Mouse (Mus musculus): ENCODE data around the gene Nxn. TPM values are rescaled to one million over a fixed set of nuclear protein-coding genes. Genes with fewer than 3 reads are reported as not detected.

Nxn gene
- polyA plus RNA-seq, 1 experiment from 2014 or later = 2.6 TPM

GRCm38 (mm10) chr11:76328522-76329290 is 70.2 kb downstream of the Nxn start:
- H3K27me3 ChIP-seq (ENCODE audit: insufficient read depth, low read length) = no peaks in the 10 kb centered on the region
- WGBS (ENCODE audit: insufficient replicate concordance) = 45% methylated on average over 2 of the region's 2 CpGs
- H3K4me2 ChIP-seq (ENCODE audit: low read depth, low read length) = 0 out of 2 replicates have a peak overlapping the region, but pooled peaks have one; percentile 4
- H3K4me3 ChIP-seq (ENCODE audit: low read depth, low read length) = no peak overlapping the region
- no peak for ATAC-seq
- no peaks in the 10 kb centered on the region for H3K9me3 ChIP-seq (ENCODE audit: low read length)
- H3K36me3 ChIP-seq (replicated peaks; ENCODE audit: insufficient read depth, low read length) = no peaks in the 10 kb centered on the region
- H3K4me1 ChIP-seq (ENCODE audit: insufficient read depth) = peaks cover 6% of the 10 kb centered on the region; the same call in 1 of the 2 replicates
- DNase-seq = no peak
- no peak overlapping the region; the same call in 1 of the 2 replicates for H3K27ac ChIP-seq (ENCODE audit: low read depth)
- no peak for TF ChIP-seq EP300 (IDR thresholded peaks at IDR 0.05; ENCODE audit: low read depth)
- TF ChIP-seq CTCF (IDR thresholded peaks at IDR 0.05; ENCODE audit: low read depth) = no peak
- no peak overlapping the region for H3K9ac ChIP-seq (replicated peaks)

DNA sequence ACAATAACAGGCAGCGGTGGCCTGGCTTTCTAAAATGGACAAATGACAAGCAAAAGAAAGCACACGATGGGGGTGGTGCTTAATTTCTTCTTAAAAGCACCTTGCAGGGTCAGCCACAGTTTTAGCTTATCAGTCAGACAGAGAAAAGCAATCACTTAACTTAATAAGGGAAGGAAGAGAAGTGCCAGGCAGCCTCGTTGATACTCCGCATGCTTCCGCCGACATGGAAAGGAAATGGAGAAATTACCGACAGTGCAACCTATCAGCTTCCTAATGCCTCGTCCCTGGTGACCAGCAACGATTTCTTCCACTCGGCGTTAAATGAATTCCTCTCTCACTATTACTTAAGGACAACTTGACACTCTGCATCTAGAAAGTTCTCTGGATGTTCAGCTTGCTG is 70.9 kb downstream of the Nxn start:
- no peak overlapping the region for H3K9ac ChIP-seq (replicated peaks)
- no peak overlapping the region for H3K4me3 ChIP-seq (ENCODE audit: low read depth, low read length)
- H3K4me2 ChIP-seq (ENCODE audit: low read depth, low read length) = peak overlapping the region; percentile 4
- TF ChIP-seq CTCF (IDR thresholded peaks at IDR 0.05; ENCODE audit: low read depth) (no peak), EP300 (IDR thresholded peaks at IDR 0.05; ENCODE audit: low read depth) (no peak)
- H3K4me1 ChIP-seq (ENCODE audit: insufficient read depth) = peaks cover 6% of the 10 kb centered on the region; the same call in 1 of the 2 replicates
- DNase-seq (no peak), ATAC-seq (no peak)
- H3K9me3 ChIP-seq (ENCODE audit: low read length) = no peaks in the 10 kb centered on the region
- WGBS (ENCODE audit: insufficient replicate concordance) = 20% methylated on average over 11 of the region's 11 CpGs
- no peaks in the 10 kb centered on the region for H3K27me3 ChIP-seq (ENCODE audit: insufficient read depth, low read length)
- H3K27ac ChIP-seq (ENCODE audit: low read depth) = no peak overlapping the region; the same call in 1 of the 2 replicates
- H3K36me3 ChIP-seq (replicated peaks; ENCODE audit: insufficient read depth, low read length) = no peaks in the 10 kb centered on the region

DNA sequence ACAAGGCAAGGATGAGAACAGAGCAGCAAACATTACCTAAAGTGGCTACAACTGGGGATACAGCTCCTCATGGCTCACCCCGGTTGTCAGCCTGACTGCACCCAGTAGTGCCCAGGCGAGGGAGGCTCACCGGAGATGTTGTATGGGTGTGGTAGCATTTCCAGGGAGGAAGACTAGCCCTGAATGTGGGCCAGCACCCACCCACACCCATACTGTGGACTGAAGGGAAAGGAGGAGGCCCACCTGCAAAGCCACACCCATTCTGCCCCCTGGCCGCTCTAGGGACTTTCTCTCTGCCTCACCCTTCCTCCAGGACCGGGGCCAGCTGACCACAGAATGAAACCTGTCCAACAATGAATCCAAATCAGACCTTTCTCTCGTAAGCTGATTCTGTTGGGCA is 72.3 kb downstream of the Nxn start:
- peaks cover 6% of the 10 kb centered on the region; the same call in 1 of the 2 replicates for H3K4me1 ChIP-seq (ENCODE audit: insufficient read depth)
- TF ChIP-seq EP300 (IDR thresholded peaks at IDR 0.05; ENCODE audit: low read depth) (no peak), CTCF (IDR thresholded peaks at IDR 0.05; ENCODE audit: low read depth) (no peak)
- 69% methylated on average over 6 of the region's 6 CpGs for WGBS (ENCODE audit: insufficient replicate concordance)
- no peak overlapping the region for H3K9ac ChIP-seq (replicated peaks)
- H3K4me2 ChIP-seq (ENCODE audit: low read depth, low read length) = no peak overlapping the region
- H3K27me3 ChIP-seq (ENCODE audit: insufficient read depth, low read length) = no peaks in the 10 kb centered on the region
- H3K27ac ChIP-seq (ENCODE audit: low read depth) = no peak overlapping the region
- ATAC-seq (no peak), DNase-seq (no peak)
- H3K9me3 ChIP-seq (ENCODE audit: low read length) = no peaks in the 10 kb centered on the region
- H3K36me3 ChIP-seq (replicated peaks; ENCODE audit: insufficient read depth, low read length) = no peaks in the 10 kb centered on the region
- no peak overlapping the region for H3K4me3 ChIP-seq (ENCODE audit: low read depth, low read length)

GRCm38 (mm10) chr11:76326051-76326450 is 72.9 kb downstream of the Nxn start:
- Histone ChIP-seq H3K9me3 (ENCODE audit: low read length) (no peaks in the 10 kb centered on the region), H3K27me3 (ENCODE audit: insufficient read depth, low read length) (no peaks in the 10 kb centered on the region), H3K4me1 (ENCODE audit: insufficient read depth) (peaks cover 6% of the 10 kb centered on the region; the same call in 1 of the 2 replicates), H3K4me2 (ENCODE audit: low read depth, low read length) (no peak overlapping the region), H3K4me3 (ENCODE audit: low read depth, low read length) (no peak overlapping the region), H3K9ac (replicated peaks) (no peak overlapping the region), H3K27ac (ENCODE audit: low read depth) (no peak overlapping the region), H3K36me3 (replicated peaks; ENCODE audit: insufficient read depth, low read length) (no peaks in the 10 kb centered on the region)
- TF ChIP-seq CTCF (IDR thresholded peaks at IDR 0.05; ENCODE audit: low read depth) (no peak), EP300 (IDR thresholded peaks at IDR 0.05; ENCODE audit: low read depth) (no peak)
- WGBS (ENCODE audit: insufficient replicate concordance) = 89% methylated on average over 2 of the region's 2 CpGs
- ATAC-seq (no peak), DNase-seq (no peak)

- H3K9ac ChIP-seq (replicated peaks) = no peak overlapping the region
- ATAC-seq = no peak
- 82% methylated on average over 9 of the region's 9 CpGs for WGBS (ENCODE audit: insufficient replicate concordance)
- no peak overlapping the region for H3K27ac ChIP-seq (ENCODE audit: low read depth)
- no peak for DNase-seq
- H3K27me3 ChIP-seq (ENCODE audit: insufficient read depth, low read length) = no peaks in the 10 kb centered on the region
- peaks cover 6% of the 10 kb centered on the region; the same call in 1 of the 2 replicates for H3K4me1 ChIP-seq (ENCODE audit: insufficient read depth)
- no peak overlapping the region for H3K4me2 ChIP-seq (ENCODE audit: low read depth, low read length)
- no peaks in the 10 kb centered on the region for H3K9me3 ChIP-seq (ENCODE audit: low read length)
- H3K36me3 ChIP-seq (replicated peaks; ENCODE audit: insufficient read depth, low read length) = no peaks in the 10 kb centered on the region
- no peak overlapping the region for H3K4me3 ChIP-seq (ENCODE audit: low read depth, low read length)
- no peak for TF ChIP-seq EP300 (IDR thresholded peaks at IDR 0.05; ENCODE audit: low read depth)
- TF ChIP-seq CTCF (IDR thresholded peaks at IDR 0.05; ENCODE audit: low read depth) = no peak
These were observed 74.1 kb downstream of the Nxn start for GRCm38 (mm10) chr11:76324801-76325200.

GRCm38 (mm10) chr11:76324207-76324606 is 74.7 kb downstream of the Nxn start:
- peaks cover 6% of the 10 kb centered on the region; the same call in 1 of the 2 replicates for H3K4me1 ChIP-seq (ENCODE audit: insufficient read depth)
- ATAC-seq = no peak
- WGBS (ENCODE audit: insufficient replicate concordance) = 70% methylated on average over 9 of the region's 9 CpGs
- no peak for DNase-seq
- no peak overlapping the region for H3K9ac ChIP-seq (replicated peaks)
- H3K27ac ChIP-seq (ENCODE audit: low read depth) = no peak overlapping the region
- H3K4me3 ChIP-seq (ENCODE audit: low read depth, low read length) = no peak overlapping the region
- no peak overlapping the region for H3K4me2 ChIP-seq (ENCODE audit: low read depth, low read length)
- TF ChIP-seq EP300 (IDR thresholded peaks at IDR 0.05; ENCODE audit: low read depth) = no peak
- no peak for TF ChIP-seq CTCF (IDR thresholded peaks at IDR 0.05; ENCODE audit: low read depth)
- no peaks in the 10 kb centered on the region for H3K36me3 ChIP-seq (replicated peaks; ENCODE audit: insufficient read depth, low read length)
- no peaks in the 10 kb centered on the region for H3K27me3 ChIP-seq (ENCODE audit: insufficient read depth, low read length)
- H3K9me3 ChIP-seq (ENCODE audit: low read length) = no peaks in the 10 kb centered on the region
